Mouse (Mus musculus) ES-E14 (cell line): ENCODE results near the gene Ski.

Experiments used
- CHD2 ChIP-seq: IDR thresholded peaks from 2 replicates; pipeline ENCODE4 v1.6.1; 2014; ENCODE audit warnings: mild to moderate bottlenecking, low read depth, low read length, inconsistent platforms
- HCFC1 ChIP-seq: IDR thresholded peaks from 2 replicates; pipeline ENCODE4 v1.6.1; 2012; ENCODE audit warnings: low read length, inconsistent platforms, borderline replicate concordance; ENCODE audit not compliant: insufficient read depth
- MAFK ChIP-seq: IDR thresholded peaks from 2 replicates; pipeline ENCODE4 v1.6.1; 2014; ENCODE audit warnings: mild to moderate bottlenecking, low read depth, low read length, inconsistent platforms; ENCODE audit not compliant: insufficient read depth
- ZC3H11A ChIP-seq: IDR thresholded peaks from 2 replicates; pipeline ENCODE4 v1.6.1; 2012; ENCODE audit warnings: low read depth, mild to moderate bottlenecking, inconsistent platforms, low read length, borderline replicate concordance
- ZNF384 ChIP-seq: IDR thresholded peaks from 2 replicates; pipeline ENCODE4 v1.6.1; 2012; ENCODE audit warnings: low read depth, low read length, inconsistent platforms

DNA sequence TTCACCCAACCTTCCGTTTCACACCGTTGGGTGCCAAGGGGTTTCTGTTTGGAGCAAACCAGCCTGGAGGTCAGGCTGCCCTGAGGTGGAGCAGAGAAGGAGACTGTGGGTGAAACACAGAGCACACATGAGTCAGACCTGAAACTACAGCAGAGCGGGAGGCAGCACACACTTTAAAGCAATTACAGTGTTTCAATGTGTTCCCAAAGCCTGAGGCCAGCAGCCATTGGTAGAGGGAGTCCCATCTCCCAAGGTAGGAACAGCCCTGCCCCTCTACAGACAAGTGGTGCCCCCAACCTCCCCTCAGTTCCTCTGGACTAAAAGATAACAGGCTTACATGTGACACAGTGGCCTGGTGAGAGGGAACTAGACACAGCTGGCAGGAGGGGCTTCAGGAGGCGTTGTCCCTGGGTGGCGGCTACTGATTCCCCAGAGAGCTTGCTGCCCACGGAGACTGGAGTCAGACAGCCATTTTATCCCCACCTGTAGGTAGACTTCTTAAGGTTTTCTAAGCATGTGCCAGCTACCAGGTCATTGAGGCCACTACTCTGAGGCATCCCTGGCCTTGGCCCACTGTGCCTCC lies 104.9 kb downstream of the Ski start:
- TF ChIP-seq CHD2 (no peak), ZNF384 (no peak), MAFK (no peak), HCFC1 (no peak), ZC3H11A (no peak)
